Mouse (Mus musculus): Measurements from ENCODE around the gene Acsbg2.
A peak's percentile ranks its signal among the peaks of the same experiment; 100 is the strongest.
"Not testable (repeated sequence)": the region's sequence is repeated elsewhere in the genome, so short reads cannot be mapped to it uniquely, and the experiment has no call there.

Acsbg2 gene

GRCm38 (mm10) chr17:56874237-56874636 is at the start of gene Acsbg2:
Gene Acsbg2, minus strand, starts transcription at chr17:56874447.
- DNase-seq, result no peak

DNA sequence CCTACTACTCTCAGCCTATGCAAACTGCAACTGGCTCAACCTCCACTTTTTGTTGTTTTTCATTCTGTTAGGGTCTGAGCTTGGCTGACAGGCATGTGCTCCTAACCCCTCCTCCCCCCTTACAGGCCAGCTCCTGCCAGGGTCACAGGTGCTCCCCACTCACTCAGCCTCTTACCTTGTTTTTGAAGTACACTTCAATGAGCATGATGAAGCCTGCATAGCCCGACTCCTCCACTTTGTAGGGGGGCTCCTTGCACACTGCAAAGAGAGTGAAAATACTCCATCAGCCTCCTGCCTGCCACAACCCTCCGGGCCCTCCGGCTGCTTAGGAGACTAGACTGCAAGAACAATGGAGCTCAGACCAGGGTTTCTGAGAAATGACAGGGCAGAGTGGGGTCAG is 45.5 kb upstream of the Acsbg2 start:
- no peak for DNase-seq

DNA sequence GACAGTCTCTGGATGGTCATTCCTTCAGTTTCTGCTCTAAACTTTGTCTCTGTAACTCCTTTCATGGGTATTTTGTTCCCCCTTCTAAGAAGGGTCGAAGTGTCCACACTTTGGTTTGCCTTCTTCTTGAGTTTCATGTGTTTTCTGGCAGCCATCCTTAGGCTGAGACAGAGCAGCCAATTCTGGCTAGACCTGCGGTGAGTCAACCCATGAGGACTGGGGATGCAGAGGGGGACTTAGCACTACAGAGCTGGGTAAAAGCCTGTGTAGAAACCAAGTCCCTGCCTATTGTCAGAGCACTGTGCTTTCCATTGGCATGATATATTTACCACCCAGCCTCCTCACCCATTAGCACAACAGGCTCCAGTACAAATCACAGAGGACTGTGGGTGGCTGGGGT is 42.9 kb upstream of the Acsbg2 start:
- DNase-seq, result no peak

DNA sequence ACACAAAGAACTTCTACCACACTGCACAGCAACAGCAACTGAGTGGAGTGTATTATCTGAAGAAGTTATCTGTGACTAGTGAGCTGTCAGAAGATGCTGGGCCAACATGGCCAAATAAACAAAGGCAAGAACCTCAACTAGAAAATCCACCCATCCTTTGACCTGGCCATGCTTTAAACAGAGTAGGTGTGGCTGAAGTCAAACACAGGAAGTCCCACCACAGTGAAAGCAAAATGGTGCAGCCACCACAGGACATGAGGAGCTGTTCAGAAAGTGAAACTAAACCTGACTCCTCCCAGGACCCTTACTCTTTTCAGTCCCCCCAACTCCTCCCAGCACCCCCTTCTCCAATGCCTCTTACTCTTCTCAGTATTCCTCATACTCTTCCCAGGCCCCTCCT is 39.2 kb upstream of the Acsbg2 start:
- no peak for DNase-seq

DNA sequence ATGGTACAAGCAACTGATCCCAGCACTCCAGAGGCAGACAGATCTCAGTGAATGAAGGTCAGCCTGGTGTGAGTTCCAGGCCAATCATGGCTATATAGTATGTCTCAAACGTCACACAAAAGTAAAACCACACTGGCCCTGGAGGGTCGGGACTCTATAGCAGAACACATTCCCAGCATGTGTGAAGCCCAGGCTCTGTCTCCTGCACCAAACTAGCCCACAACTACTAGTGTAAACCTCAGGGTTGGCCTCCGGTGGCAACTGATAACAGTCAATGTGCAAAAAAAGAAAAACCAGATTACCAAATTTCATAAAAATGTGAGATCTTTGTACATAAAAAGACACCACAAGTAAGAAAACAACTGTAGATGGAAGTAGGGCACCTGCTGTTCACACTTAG is 38.8 kb upstream of the Acsbg2 start:
- no peak for DNase-seq

DNA sequence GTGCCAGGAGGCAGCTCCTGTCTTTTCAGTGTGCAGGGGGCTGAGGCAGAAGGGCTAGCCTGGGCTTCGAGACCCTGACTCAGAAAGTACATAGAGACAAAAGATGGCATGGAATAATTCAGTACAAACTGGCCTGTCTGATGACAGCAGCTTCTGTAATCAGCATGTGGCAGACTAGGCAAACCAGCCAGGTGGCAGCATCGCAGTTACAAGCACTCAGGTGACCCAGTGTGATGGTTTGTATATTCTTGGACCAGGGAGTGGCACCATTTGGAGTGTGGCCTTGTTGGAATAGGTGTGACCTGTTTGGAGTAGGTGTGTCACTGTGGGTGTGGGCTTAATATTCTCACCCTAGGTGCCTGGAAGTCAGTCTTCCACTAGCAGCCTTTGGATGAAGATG is 35.5 kb upstream of the Acsbg2 start:
- not testable (repeated sequence) for DNase-seq

GRCm38 (mm10) chr17:56907887-56908286 is 33.6 kb upstream of the Acsbg2 start:
- DNase-seq, result no peak

DNA sequence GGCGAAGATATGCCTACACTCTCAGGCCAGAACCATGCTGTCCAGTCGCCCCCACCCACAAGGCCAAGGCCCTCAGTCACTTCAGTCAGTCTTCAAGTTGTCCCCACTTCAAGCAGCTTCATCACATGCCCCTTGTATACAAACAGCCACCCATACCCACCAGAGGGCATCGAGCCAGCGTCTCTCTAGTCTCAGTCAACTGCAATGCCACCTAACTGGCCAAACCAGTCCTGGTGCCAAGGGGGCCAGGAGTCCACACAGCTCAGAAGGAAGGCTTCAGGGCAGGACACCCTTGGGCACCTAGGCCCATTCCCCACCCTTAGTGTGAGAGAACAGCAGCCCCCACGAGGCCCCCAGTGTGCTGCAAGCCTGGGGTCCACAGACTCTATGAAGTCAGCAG is 32.8 kb upstream of the Acsbg2 start:
- no peak for DNase-seq

DNA sequence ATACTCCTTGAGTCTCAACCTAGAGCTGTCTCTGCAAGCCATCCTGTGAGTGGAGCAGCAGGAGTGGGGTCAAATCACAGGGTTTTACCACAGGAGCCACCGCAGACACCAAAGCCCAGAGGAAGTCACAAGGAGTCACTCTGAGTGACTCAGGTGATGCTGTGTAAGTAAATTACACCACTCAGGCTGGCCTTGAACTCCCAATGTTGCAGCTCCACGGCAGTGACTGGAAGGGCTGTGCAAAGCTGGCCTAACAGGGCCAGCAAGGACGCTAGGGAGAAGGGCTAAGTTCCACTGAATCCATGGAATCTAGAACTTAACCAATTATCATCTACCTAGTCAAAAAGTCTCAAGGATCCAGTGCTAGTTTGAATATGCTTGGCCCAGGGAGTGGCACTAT is 31.9 kb upstream of the Acsbg2 start:
- DNase-seq, result no peak

DNA sequence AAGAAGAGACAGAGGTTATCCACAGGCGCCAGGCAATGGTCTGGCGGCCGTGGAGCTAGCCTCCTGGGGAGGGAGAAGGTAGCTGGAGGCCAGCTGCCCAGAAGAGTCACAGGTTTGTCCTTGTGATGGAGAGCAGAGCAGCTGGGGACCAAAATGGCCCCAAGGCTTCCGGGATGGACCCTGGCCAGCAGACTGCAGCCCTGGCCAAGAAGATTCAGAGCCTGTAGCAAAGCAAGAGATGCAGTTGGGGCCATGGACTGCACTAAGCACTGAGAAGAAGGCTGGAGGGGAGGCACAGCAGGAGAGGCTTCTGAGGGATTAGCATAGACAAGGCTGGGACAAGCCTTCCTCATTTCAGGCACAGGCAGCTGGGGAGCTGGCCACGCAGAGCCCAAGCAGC is 28.5 kb upstream of the Acsbg2 start:
- no peak for DNase-seq

GRCm38 (mm10) chr17:56897630-56898195 is 23.5 kb upstream of the Acsbg2 start:
- DNase-seq, result peak; percentile 78 to 79

DNA sequence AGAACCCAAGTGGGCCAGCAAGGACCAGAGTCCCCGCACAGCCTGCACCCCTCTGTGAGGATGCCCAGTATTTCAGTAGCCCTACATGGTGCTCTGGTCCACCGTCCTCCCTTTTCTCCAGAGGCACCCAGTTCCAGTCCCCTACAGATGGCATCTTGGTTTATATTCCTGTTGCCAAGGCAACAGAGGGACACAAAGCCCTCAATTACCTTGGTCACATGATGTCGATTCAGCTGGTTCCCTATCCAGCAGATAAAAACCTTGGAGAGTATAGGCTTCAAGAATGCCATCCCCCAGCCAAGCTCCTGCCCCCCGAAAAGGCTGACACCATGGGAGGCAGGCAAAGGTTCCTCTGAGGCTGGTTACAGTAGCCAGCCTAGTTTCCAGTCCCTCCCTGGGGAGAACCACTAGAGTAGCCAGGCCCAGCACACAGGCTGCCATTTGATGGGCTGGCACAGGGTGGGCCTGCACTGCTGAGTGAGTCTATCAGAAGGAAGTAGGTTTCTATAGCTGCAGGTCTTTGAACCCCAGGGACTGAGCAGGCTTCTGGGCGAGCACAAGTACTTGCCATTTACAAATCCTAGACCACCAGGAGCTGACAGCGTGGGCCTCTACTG is 22.4 kb upstream of the Acsbg2 start:
- no peak for DNase-seq

DNA sequence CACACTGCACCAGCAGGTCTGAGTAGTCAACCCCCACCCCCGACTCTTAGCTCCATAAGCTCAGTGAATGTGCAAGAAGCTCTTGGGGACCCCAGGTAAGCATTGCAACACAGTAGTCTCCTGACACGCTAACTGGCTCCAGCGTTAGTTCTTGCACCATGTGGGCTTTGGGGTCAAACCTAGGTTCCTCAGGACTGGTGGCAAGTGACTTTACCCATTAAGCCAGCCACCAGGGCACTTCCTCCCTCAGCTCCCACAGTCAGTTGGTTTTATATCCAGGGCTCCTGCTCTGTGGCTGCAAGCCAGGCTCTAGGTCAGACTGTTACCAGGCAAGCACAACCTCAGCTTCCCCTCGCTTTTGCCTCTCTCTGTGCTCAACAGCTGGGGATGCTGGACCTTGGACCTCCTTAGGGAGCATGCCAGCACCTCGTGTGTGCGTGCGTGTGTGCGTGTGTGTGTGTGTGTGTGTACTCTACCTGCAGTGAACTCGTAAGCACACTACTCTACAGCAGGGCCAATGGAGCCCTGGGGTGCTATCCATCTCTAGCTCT is 21.2 kb upstream of the Acsbg2 start:
- no peak for DNase-seq

DNA sequence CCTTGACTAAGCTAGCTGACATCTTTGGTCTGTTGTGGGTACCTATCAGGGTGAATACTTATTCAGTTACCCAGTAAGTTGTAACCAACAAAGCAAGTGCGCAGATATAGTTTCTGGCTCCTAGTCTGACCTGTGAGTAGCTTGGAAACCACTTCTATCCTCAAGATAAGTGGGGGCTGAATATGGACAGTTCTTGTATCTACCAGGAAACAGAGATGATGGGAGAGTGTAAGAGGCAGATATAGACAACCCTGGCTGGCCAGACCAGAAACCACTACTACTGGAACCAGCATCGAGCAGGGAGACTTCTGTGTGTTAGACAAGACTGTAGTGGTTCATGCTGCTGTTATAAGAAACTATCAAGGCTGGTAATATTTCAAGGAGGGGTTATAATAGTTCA is 15.8 kb upstream of the Acsbg2 start:
- no peak for DNase-seq

DNA sequence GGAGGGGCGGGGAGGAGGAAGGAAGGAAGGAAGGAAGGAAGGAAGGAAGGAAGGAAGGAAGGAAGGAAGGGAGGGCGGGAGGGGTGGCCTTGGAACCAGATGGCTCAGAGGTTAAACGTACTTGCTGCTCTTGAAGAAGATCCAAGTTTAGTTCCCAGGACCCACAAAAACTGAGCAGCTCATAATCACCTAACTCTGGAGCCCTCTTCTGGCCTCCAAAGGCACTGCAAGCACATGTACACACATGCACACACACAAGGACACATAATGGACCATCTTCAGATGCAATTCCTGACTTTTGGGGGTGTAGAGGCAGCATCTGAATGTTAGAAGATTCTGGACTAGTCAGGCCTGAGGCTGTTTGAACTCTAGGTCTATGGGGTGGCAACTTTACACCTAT is 13.8 kb upstream of the Acsbg2 start:
- no peak for DNase-seq

GRCm38 (mm10) chr17:56884809-56885208 is 10.6 kb upstream of the Acsbg2 start:
- DNase-seq, result no peak

GRCm38 (mm10) chr17:56884331-56884730 is 10.1 kb upstream of the Acsbg2 start:
- no peak for DNase-seq

GRCm38 (mm10) chr17:56883612-56884011 is 9.4 kb upstream of the Acsbg2 start:
- DNase-seq, result no peak

GRCm38 (mm10) chr17:56877426-56877825 is 3.2 kb upstream of the Acsbg2 start:
- DNase-seq, result no peak

DNA sequence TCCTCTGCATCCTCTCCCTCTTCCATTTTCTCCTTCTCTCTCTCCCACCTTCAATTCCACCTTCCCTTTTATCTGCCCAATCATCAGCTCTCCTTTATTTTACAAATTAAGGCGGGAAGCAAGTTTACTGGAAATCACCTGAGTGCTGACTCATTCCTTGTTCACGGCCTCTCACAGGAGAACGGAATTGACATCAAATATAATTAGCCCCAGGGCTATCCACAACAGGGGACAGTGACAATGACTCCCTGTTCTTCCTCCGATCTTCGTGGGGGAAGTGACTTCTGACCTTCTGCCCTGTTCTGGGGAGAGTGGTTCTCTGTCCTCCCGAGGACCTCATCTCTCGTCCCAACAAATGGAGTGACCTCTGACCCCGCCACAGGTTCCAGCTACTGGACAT is 2.7 kb upstream of the Acsbg2 start:
- DNase-seq, result no peak

- DNase-seq, result no peak
These were observed 2.2 kb upstream of the Acsbg2 start for GRCm38 (mm10) chr17:56876465-56876864.

GRCm38 (mm10) chr17:56874936-56875651 is 847 bp upstream of the Acsbg2 start, which contains the start of gene 1700061G19Rik:
Gene 1700061G19Rik, plus strand, starts transcription at chr17:56875477.
- DNase-seq, result peak; percentile 44 to 55

DNA sequence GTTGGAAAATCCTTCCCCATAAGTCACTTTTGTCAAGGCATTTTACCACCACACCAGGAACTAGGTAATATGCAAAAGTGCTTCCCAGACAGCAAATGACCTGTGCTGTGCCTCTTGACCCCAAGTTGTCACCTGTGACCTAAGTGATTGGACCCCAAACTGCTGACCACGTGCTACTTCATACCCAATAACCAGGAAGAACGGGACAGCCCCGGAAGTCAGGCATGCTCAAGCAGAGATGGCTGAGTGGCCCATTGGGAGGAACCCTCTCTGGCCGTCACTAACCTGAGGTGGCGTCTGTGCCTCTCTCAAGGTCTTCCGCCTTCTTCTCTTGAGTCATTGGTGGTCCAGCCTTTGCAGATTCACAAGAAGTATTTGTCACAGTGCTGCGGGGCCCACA is 1.7 kb downstream of the Acsbg2 start:
- no peak for DNase-seq

DNA sequence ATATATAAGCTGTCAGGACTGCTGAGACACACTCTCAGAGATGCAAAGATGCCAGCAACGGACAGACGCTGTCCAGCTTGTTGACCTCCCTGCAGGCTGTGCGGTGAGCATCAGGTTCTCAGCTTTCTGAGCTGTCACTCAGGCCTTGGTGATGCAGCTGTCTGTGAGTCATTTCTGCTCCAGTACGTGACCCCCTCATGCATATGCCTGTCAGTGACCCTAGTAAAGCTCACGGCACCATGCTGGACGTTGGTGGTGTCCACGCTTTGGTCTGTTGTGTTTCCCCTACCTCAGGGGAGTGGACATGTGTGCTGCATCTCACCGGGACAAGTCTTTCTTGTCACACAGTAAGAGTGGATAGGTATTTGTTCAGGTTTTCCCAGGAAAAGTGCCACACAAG is 2.5 kb downstream of the Acsbg2 start:
- no peak for DNase-seq

Data from thymus, postnatal 36 days (tissue).